Mouse (Mus musculus): Measurements from ENCODE around the gene 7530416G11Rik.

DNA sequence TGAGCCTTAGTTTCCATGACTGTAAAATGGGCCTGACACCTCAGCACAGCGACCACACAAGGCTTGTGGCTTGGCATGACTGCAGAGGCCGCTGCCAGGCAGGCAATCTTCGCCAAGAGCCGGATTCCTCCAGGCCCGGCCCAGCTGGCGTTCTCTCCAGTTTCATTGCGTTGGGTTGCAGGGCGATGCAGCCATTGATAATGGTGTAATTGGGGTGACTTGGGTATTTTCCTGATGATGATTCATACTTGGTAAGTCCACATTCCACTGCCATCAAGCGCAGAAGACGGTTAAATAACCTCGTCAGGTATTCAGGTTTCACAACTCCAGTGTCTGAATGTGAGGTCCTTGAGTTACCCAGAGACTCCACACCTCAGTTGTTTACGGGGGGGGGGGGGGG, 23.7 kb downstream of the 7530416G11Rik start:
- no peak for TF ChIP-seq CTCF (conservative IDR thresholded peaks at IDR 0.05; ENCODE audit: low read length)
- TF ChIP-seq NANOG (IDR thresholded peaks at IDR 0.05; ENCODE audit: borderline replicate concordance, low read length), result no peak
